Mouse (Mus musculus) midbrain, embryonic 13.5 days (tissue): ENCODE results near the gene Man1c1. TPM values are rescaled to one million over a fixed set of nuclear protein-coding genes. Genes with fewer than 3 reads are reported as not detected.

ENCODE experiments used
- ATAC-seq: fragments of 200-750 bp; cut with Nextera tagmentation; 2 replicates; pipeline ENCODE4 v1.8.0; 2017; ENCODE audit warnings: mild to moderate bottlenecking, moderate TSS enrichment, moderate library complexity
- H3K27ac ChIP-seq: fragments of 300-500 bp; sonication (generic); 2 replicates; pipeline ENCODE4 v1.5.1; 2015; ENCODE audit warnings: inconsistent platforms, mild to moderate bottlenecking, moderate library complexity
- H3K27me3 ChIP-seq: fragments of 300-500 bp; sonication (generic); 2 replicates; pipeline ENCODE4 v1.6.1; 2015; ENCODE audit warnings: mild to moderate bottlenecking, inconsistent platforms
- H3K36me3 ChIP-seq: fragments of 300-500 bp; sonication (generic); 2 replicates; pipeline ENCODE4 v1.6.1; 2015; ENCODE audit warnings: mild to moderate bottlenecking, inconsistent platforms
- H3K4me1 ChIP-seq: fragments of 300-500 bp; sonication (generic); replicated peaks from 2 replicates; pipeline ENCODE4 v1.6.1; 2015; ENCODE audit warnings: inconsistent platforms
- H3K4me2 ChIP-seq: fragments of 300-500 bp; sonication (generic); replicated peaks from 2 replicates; pipeline ENCODE4 v1.6.1; 2015; ENCODE audit warnings: moderate library complexity, mild to moderate bottlenecking, inconsistent platforms
- H3K4me3 ChIP-seq: fragments of 300-500 bp; sonication (generic); replicated peaks from 2 replicates; pipeline ENCODE4 v1.5.1; 2015; ENCODE audit warnings: mild to moderate bottlenecking, inconsistent platforms
- H3K9ac ChIP-seq: fragments of 300-500 bp; sonication (generic); replicated peaks from 2 replicates; pipeline ENCODE4 v1.6.1; 2015; ENCODE audit warnings: mild to moderate bottlenecking, inconsistent platforms
- H3K9me3 ChIP-seq: fragments of 300-500 bp; sonication (generic); 2 replicates; pipeline ENCODE4 v1.6.1; 2016; ENCODE audit warnings: mild to moderate bottlenecking, inconsistent platforms
- WGBS: fragments of 180-500 bp; shearing (Covaris S2); methylation state at CpG from one replicate; pipeline ENCODE4 v1.1.7; 2015; 5-methylcytosine and 5-hydroxymethylcytosine counted together
- polyA plus RNA-seq: library from polyadenylated mRNA; unstranded; fragments of >200 nt; fragmentation: Nextera tagmentation; extraction: Ambion mirVana; gene quantifications from 2 replicates; pipeline ENCODE4 v1.2.1, GENCODE M21; 2015

Man1c1 gene
- polyA plus RNA-seq, 1 experiment from 2014 or later, result 2.4 TPM

- no peak overlapping the region for H3K4me3 ChIP-seq
- no peak overlapping the region for H3K4me2 ChIP-seq
Measured at GRCm38 (mm10) chr4:134628575-134629384, 75.3 kb downstream of the Man1c1 start.

GRCm38 (mm10) chr4:134628058-134628457 lies 76.0 kb downstream of the Man1c1 start:
- no peaks in the 10 kb centered on the region for H3K9me3 ChIP-seq
- peaks cover 32% of the 10 kb centered on the region for H3K4me1 ChIP-seq
- no peak overlapping the region for H3K27ac ChIP-seq
- H3K4me2 ChIP-seq, result no peak overlapping the region
- H3K9ac ChIP-seq, result no peak overlapping the region
- ATAC-seq, result no peak
- H3K27me3 ChIP-seq, result no peaks in the 10 kb centered on the region
- no peak overlapping the region for H3K4me3 ChIP-seq
- WGBS, result 80% methylated on average over 7 of the region's 7 CpGs
- no peaks in the 10 kb centered on the region for H3K36me3 ChIP-seq

More at GRCm38 (mm10) chr4:134628575-134629384, 75.3 kb downstream of the Man1c1 start:
- no peaks in the 10 kb centered on the region for H3K36me3 ChIP-seq
- H3K27ac ChIP-seq, result no peak overlapping the region
- 79% methylated on average over 10 of the region's 10 CpGs for WGBS
- H3K9ac ChIP-seq, result no peak overlapping the region
- ATAC-seq, result no peak
- H3K4me1 ChIP-seq, result peaks cover 34% of the 10 kb centered on the region
- no peaks in the 10 kb centered on the region for H3K9me3 ChIP-seq
- no peaks in the 10 kb centered on the region for H3K27me3 ChIP-seq

GRCm38 (mm10) chr4:134626883-134627282 lies 77.2 kb downstream of the Man1c1 start:
- peaks cover 20% of the 10 kb centered on the region for H3K4me1 ChIP-seq
- ATAC-seq, result no peak
- no peaks in the 10 kb centered on the region for H3K36me3 ChIP-seq
- no peak overlapping the region for H3K9ac ChIP-seq
- WGBS, result 88% methylated on average over 2 of the region's 2 CpGs
- no peaks in the 10 kb centered on the region for H3K9me3 ChIP-seq
- H3K27me3 ChIP-seq, result no peaks in the 10 kb centered on the region
- H3K4me3 ChIP-seq, result no peak overlapping the region
- H3K27ac ChIP-seq, result no peak overlapping the region
- H3K4me2 ChIP-seq, result no peak overlapping the region

- no peak for ATAC-seq
- WGBS, result 88% methylated on average over 4 of the region's 4 CpGs
Measured at GRCm38 (mm10) chr4:134626350-134626749, 77.7 kb downstream of the Man1c1 start.

GRCm38 (mm10) chr4:134624109-134624862 lies 79.8 kb downstream of the Man1c1 start:
- Histone ChIP-seq H3K27me3 (no peaks in the 10 kb centered on the region), H3K36me3 (no peaks in the 10 kb centered on the region), H3K27ac (peak overlapping the region; percentile 45), H3K4me1 (peaks cover 18% of the 10 kb centered on the region), H3K9me3 (no peaks in the 10 kb centered on the region), H3K4me2 (no peak overlapping the region), H3K9ac (no peak overlapping the region; the same call in 1 of the 2 replicates), H3K4me3 (no peak overlapping the region)
- 47% methylated on average over 14 of the region's 14 CpGs for WGBS
- peak; percentile 49; the same call in 1 of the 2 replicates for ATAC-seq

More at GRCm38 (mm10) chr4:134626350-134626749, 77.7 kb downstream of the Man1c1 start:
- Histone ChIP-seq H3K4me2 (no peak overlapping the region), H3K36me3 (no peaks in the 10 kb centered on the region), H3K9me3 (no peaks in the 10 kb centered on the region), H3K4me1 (peaks cover 15% of the 10 kb centered on the region), H3K9ac (no peak overlapping the region), H3K4me3 (no peak overlapping the region), H3K27me3 (no peaks in the 10 kb centered on the region), H3K27ac (no peak overlapping the region)

- ATAC-seq, result no peak
- H3K4me1 ChIP-seq, result peaks cover 24% of the 10 kb centered on the region
- no peak overlapping the region for H3K4me2 ChIP-seq
- no peaks in the 10 kb centered on the region for H3K36me3 ChIP-seq
- no peak overlapping the region for H3K4me3 ChIP-seq
- WGBS, result 82% methylated on average over 9 of the region's 9 CpGs
- H3K27me3 ChIP-seq, result 0 out of 2 replicates have a peak, but pooled peaks cover 2% of the 10 kb centered on the region
- H3K9me3 ChIP-seq, result no peaks in the 10 kb centered on the region
- no peak overlapping the region for H3K9ac ChIP-seq
- H3K27ac ChIP-seq, result no peak overlapping the region
Measured at GRCm38 (mm10) chr4:134621695-134622094, 82.4 kb downstream of the Man1c1 start.

- no peak for ATAC-seq
- H3K4me3 ChIP-seq, result no peak overlapping the region
- 82% methylated on average over 8 of the region's 8 CpGs for WGBS
- H3K4me2 ChIP-seq, result no peak overlapping the region
- H3K27me3 ChIP-seq, result 0 out of 2 replicates have a peak, but pooled peaks cover 2% of the 10 kb centered on the region
- no peaks in the 10 kb centered on the region for H3K36me3 ChIP-seq
- peak overlapping the region; percentile 36; the same call in 1 of the 2 replicates for H3K9ac ChIP-seq
- no peaks in the 10 kb centered on the region for H3K9me3 ChIP-seq
- peaks cover 31% of the 10 kb centered on the region for H3K4me1 ChIP-seq
- H3K27ac ChIP-seq, result no peak overlapping the region
Measured at GRCm38 (mm10) chr4:134620246-134620645, 83.8 kb downstream of the Man1c1 start.

- no peak for ATAC-seq
- Histone ChIP-seq H3K27me3 (0 out of 2 replicates have a peak, but pooled peaks cover 2% of the 10 kb centered on the region), H3K27ac (no peak overlapping the region; the same call in 1 of the 2 replicates), H3K4me1 (peaks cover 33% of the 10 kb centered on the region), H3K9me3 (no peaks in the 10 kb centered on the region), H3K4me2 (no peak overlapping the region), H3K9ac (peak overlapping the region; percentile 36; the same call in 1 of the 2 replicates), H3K36me3 (no peaks in the 10 kb centered on the region), H3K4me3 (no peak overlapping the region)
- WGBS, result 37% methylated on average over 10 of the region's 10 CpGs
Measured at GRCm38 (mm10) chr4:134619489-134619870, 84.6 kb downstream of the Man1c1 start.

GRCm38 (mm10) chr4:134618810-134619488 lies 85.1 kb downstream of the Man1c1 start:
- Histone ChIP-seq H3K9ac (no peak overlapping the region), H3K36me3 (no peaks in the 10 kb centered on the region), H3K4me2 (no peak overlapping the region), H3K9me3 (no peaks in the 10 kb centered on the region), H3K4me1 (peaks cover 30% of the 10 kb centered on the region), H3K4me3 (no peak overlapping the region), H3K27ac (no peak overlapping the region), H3K27me3 (0 out of 2 replicates have a peak, but pooled peaks cover 2% of the 10 kb centered on the region)
- WGBS, result 68% methylated on average over 13 of the region's 13 CpGs
- ATAC-seq, result no peak

- 71% methylated on average over 4 of the region's 4 CpGs for WGBS
- Histone ChIP-seq H3K4me1 (peaks cover 30% of the 10 kb centered on the region), H3K36me3 (no peaks in the 10 kb centered on the region), H3K27ac (no peak overlapping the region), H3K9ac (no peak overlapping the region), H3K27me3 (0 out of 2 replicates have a peak, but pooled peaks cover 2% of the 10 kb centered on the region), H3K9me3 (no peaks in the 10 kb centered on the region), H3K4me2 (no peak overlapping the region), H3K4me3 (no peak overlapping the region)
- ATAC-seq, result no peak
Measured at GRCm38 (mm10) chr4:134617779-134618178, 86.3 kb downstream of the Man1c1 start.

GRCm38 (mm10) chr4:134615929-134616625 lies 88.0 kb downstream of the Man1c1 start:
- no peak for ATAC-seq
- no peak overlapping the region for H3K27ac ChIP-seq
- WGBS, result 64% methylated on average over 15 of the region's 15 CpGs

More at GRCm38 (mm10) chr4:134615929-134616625, 88.0 kb downstream of the Man1c1 start:
- Histone ChIP-seq H3K9me3 (no peaks in the 10 kb centered on the region), H3K36me3 (no peaks in the 10 kb centered on the region), H3K4me3 (no peak overlapping the region), H3K4me1 (peaks cover 30% of the 10 kb centered on the region), H3K9ac (no peak overlapping the region), H3K27me3 (0 out of 2 replicates have a peak, but pooled peaks cover 2% of the 10 kb centered on the region), H3K4me2 (no peak overlapping the region)
